Mouse (Mus musculus): ENCODE data around the gene Pgm2. TPM values are rescaled to one million over a fixed set of nuclear protein-coding genes. Genes with fewer than 3 reads are reported as not detected.

Pgm2 gene
- 18.1 and 20.2 TPM in 2 replicates for polyA plus RNA-seq (2014; fragmentation: Nextera tagmentation; extraction: Ambion mirVana)

DNA sequence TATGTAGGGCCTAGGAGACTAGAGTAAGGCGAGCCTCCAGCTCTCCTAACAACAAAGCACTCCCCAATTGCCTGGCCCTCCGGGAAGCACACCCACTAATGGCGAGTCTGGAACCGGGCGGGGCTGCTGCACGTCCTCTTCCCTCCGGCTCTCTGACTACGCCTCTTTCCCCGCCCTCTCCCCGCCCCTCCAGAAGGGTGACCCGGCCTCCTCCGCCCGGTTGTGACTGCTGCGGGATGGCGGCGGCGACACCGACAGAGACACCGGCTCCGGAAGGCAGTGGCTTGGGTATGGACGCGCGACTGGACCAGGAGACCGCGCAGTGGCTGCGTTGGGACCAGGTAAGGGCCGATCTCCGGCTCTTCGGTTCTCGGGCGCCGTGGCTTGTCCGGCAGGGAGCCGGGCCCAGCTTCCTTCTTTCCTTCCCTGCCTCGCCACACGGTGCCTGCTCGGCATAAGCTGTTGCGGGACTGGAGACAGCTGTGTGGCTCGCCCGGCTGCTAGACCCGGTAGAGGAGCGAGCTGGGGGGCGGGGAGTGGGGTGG, at the start of gene Pgm2:
TSS of gene Pgm2 (plus strand) at position 203 of the 545 bp plus-strand sequence.
- Histone ChIP-seq H3K4me3 (ENCODE audit: low read depth, low read length) (peak within 1 kb of the TSS; percentile 85), H3K4me2 (peak within 1 kb of the TSS; percentile 84), H3K36me3 (ENCODE audit: control insufficient read depth, insufficient read depth, low read length) (no peaks in the 10 kb centered on the region), H3K27ac (ENCODE audit: low read depth, low read length) (peak within 1 kb of the TSS; percentile 70), H3K9me3 (replicated peaks; ENCODE audit: control insufficient read depth, low read length) (no peaks in the 10 kb centered on the region), H3K4me1 (ENCODE audit: control insufficient read depth, insufficient read depth, low read length) (peaks cover 12% of the 10 kb centered on the region; the same call in 1 of the 2 replicates), H3K9ac (ENCODE audit: low read depth, low read length) (peak within 1 kb of the TSS; percentile 88), H3K27me3 (ENCODE audit: control insufficient read depth, insufficient read depth, low read length) (no peaks in the 10 kb centered on the region)
- ATAC-seq (replicated peaks; ENCODE audit: insufficient number of reproducible peaks, low FRiP score, low TSS enrichment): peak; percentile 91
- WGBS (ENCODE audit: insufficient replicate concordance): under 1% methylated on average over 42 of the region's 43 CpGs

- H3K9ac ChIP-seq (ENCODE audit: low read depth, low read length): no peak overlapping the region
- H3K27me3 ChIP-seq (ENCODE audit: control insufficient read depth, insufficient read depth, low read length): peaks cover 9% of the 10 kb centered on the region
- no peak overlapping the region for H3K27ac ChIP-seq (ENCODE audit: low read depth, low read length)
- H3K36me3 ChIP-seq (ENCODE audit: control insufficient read depth, insufficient read depth, low read length): no peaks in the 10 kb centered on the region
- no peak for ATAC-seq (replicated peaks; ENCODE audit: insufficient number of reproducible peaks, low FRiP score, low TSS enrichment)
- WGBS (ENCODE audit: insufficient replicate concordance): 61% methylated on average over 5 of the region's 5 CpGs
- no peaks in the 10 kb centered on the region for H3K4me1 ChIP-seq (ENCODE audit: control insufficient read depth, insufficient read depth, low read length)
- no peaks in the 10 kb centered on the region for H3K9me3 ChIP-seq (replicated peaks; ENCODE audit: control insufficient read depth, low read length)
- H3K4me2 ChIP-seq: no peak overlapping the region
- no peak overlapping the region for H3K4me3 ChIP-seq (ENCODE audit: low read depth, low read length)
Observed at GRCm38 (mm10) chr5:64043694-64044453, 48.9 kb upstream of the Pgm2 start.

- no peaks in the 10 kb centered on the region for H3K36me3 ChIP-seq (ENCODE audit: control insufficient read depth, insufficient read depth, low read length)
- H3K27ac ChIP-seq (ENCODE audit: low read depth, low read length): no peak overlapping the region
- ATAC-seq (replicated peaks; ENCODE audit: insufficient number of reproducible peaks, low FRiP score, low TSS enrichment): no peak
- H3K9me3 ChIP-seq (replicated peaks; ENCODE audit: control insufficient read depth, low read length): no peaks in the 10 kb centered on the region
- WGBS (ENCODE audit: insufficient replicate concordance): 87% methylated on average over 18 of the region's 18 CpGs
- no peaks in the 10 kb centered on the region for H3K4me1 ChIP-seq (ENCODE audit: control insufficient read depth, insufficient read depth, low read length)
- no peak overlapping the region for H3K4me2 ChIP-seq
- H3K9ac ChIP-seq (ENCODE audit: low read depth, low read length): no peak overlapping the region
- H3K27me3 ChIP-seq (ENCODE audit: control insufficient read depth, insufficient read depth, low read length): peaks cover 9% of the 10 kb centered on the region
- H3K4me3 ChIP-seq (ENCODE audit: low read depth, low read length): no peak overlapping the region
Observed at GRCm38 (mm10) chr5:64044790-64045189, 48.0 kb upstream of the Pgm2 start.

GRCm38 (mm10) chr5:64045502-64045901, 47.2 kb upstream of the Pgm2 start:
- Histone ChIP-seq H3K4me3 (ENCODE audit: low read depth, low read length) (no peak overlapping the region), H3K9ac (ENCODE audit: low read depth, low read length) (no peak overlapping the region), H3K9me3 (replicated peaks; ENCODE audit: control insufficient read depth, low read length) (no peaks in the 10 kb centered on the region), H3K36me3 (ENCODE audit: control insufficient read depth, insufficient read depth, low read length) (no peaks in the 10 kb centered on the region), H3K4me1 (ENCODE audit: control insufficient read depth, insufficient read depth, low read length) (no peaks in the 10 kb centered on the region), H3K4me2 (peak overlapping the region; percentile 12; the same call in 1 of the 2 replicates), H3K27ac (ENCODE audit: low read depth, low read length) (no peak overlapping the region), H3K27me3 (ENCODE audit: control insufficient read depth, insufficient read depth, low read length) (peaks cover 9% of the 10 kb centered on the region)
- ATAC-seq (replicated peaks; ENCODE audit: insufficient number of reproducible peaks, low FRiP score, low TSS enrichment): peak; percentile 78
- 41% methylated on average over 8 of the region's 8 CpGs for WGBS (ENCODE audit: insufficient replicate concordance)

- Histone ChIP-seq H3K27ac (ENCODE audit: low read depth, low read length) (no peak overlapping the region), H3K4me2 (no peak overlapping the region), H3K4me3 (ENCODE audit: low read depth, low read length) (no peak overlapping the region), H3K9me3 (replicated peaks; ENCODE audit: control insufficient read depth, low read length) (no peaks in the 10 kb centered on the region), H3K27me3 (ENCODE audit: control insufficient read depth, insufficient read depth, low read length) (peaks cover 9% of the 10 kb centered on the region), H3K4me1 (ENCODE audit: control insufficient read depth, insufficient read depth, low read length) (no peaks in the 10 kb centered on the region), H3K36me3 (ENCODE audit: control insufficient read depth, insufficient read depth, low read length) (no peaks in the 10 kb centered on the region), H3K9ac (ENCODE audit: low read depth, low read length) (no peak overlapping the region)
- WGBS (ENCODE audit: insufficient replicate concordance): 65% methylated on average over 11 of the region's 11 CpGs
- ATAC-seq (replicated peaks; ENCODE audit: insufficient number of reproducible peaks, low FRiP score, low TSS enrichment): no peak
Observed at GRCm38 (mm10) chr5:64046995-64047394, 45.8 kb upstream of the Pgm2 start.

DNA sequence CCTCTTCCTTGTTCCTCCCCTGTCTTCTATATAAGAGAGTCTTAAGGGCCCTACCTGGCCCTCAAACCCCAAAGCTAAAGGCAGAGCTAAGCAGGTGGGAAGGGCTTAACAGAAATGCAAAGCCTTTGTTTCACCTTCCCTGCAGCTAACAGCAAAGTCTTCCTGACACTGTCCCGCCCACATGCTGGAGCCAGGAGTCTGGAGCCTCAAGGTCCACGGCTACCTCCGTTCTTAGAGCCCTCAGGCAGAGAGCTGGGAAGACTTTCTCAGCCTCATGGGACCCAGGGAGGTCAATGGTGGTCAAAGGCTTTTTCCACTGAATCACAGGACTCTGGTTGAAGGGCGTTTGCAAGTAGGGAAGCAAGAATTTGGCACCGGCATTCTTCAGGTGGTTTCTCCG, 44.8 kb upstream of the Pgm2 start:
- Histone ChIP-seq H3K27me3 (ENCODE audit: control insufficient read depth, insufficient read depth, low read length) (peaks cover 9% of the 10 kb centered on the region), H3K4me1 (ENCODE audit: control insufficient read depth, insufficient read depth, low read length) (no peaks in the 10 kb centered on the region), H3K4me3 (ENCODE audit: low read depth, low read length) (no peak overlapping the region), H3K27ac (ENCODE audit: low read depth, low read length) (no peak overlapping the region), H3K9ac (ENCODE audit: low read depth, low read length) (no peak overlapping the region), H3K9me3 (replicated peaks; ENCODE audit: control insufficient read depth, low read length) (no peaks in the 10 kb centered on the region; the same call in 1 of the 2 replicates), H3K36me3 (ENCODE audit: control insufficient read depth, insufficient read depth, low read length) (no peaks in the 10 kb centered on the region), H3K4me2 (no peak overlapping the region)
- ATAC-seq (replicated peaks; ENCODE audit: insufficient number of reproducible peaks, low FRiP score, low TSS enrichment): no peak
- WGBS (ENCODE audit: insufficient replicate concordance): 46% methylated on average over 6 of the region's 6 CpGs

DNA sequence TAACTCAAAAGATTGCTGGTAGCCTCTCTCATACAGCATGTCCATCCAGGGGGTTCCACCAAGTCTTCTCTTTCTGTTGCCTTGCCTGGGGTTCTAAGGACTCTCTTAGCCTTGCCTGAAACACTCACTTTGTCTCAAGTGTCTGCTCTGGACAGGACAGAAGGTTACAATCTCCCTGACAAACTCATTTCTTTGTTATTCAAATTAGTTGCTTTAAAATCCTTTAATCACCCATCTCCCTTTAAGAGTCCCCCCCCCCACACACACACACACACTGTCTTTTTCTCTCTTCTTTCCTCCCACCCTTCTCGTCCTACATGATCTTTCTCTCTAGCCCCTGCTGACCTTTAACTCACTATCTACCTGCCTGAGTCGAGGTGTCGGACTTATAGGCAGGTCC, 44.1 kb upstream of the Pgm2 start:
- Histone ChIP-seq H3K36me3 (ENCODE audit: control insufficient read depth, insufficient read depth, low read length) (no peaks in the 10 kb centered on the region), H3K4me3 (ENCODE audit: low read depth, low read length) (no peak overlapping the region), H3K9ac (ENCODE audit: low read depth, low read length) (no peak overlapping the region), H3K27ac (ENCODE audit: low read depth, low read length) (no peak overlapping the region), H3K27me3 (ENCODE audit: control insufficient read depth, insufficient read depth, low read length) (peaks cover 9% of the 10 kb centered on the region), H3K9me3 (replicated peaks; ENCODE audit: control insufficient read depth, low read length) (no peaks in the 10 kb centered on the region; the same call in 1 of the 2 replicates), H3K4me1 (ENCODE audit: control insufficient read depth, insufficient read depth, low read length) (no peaks in the 10 kb centered on the region), H3K4me2 (no peak overlapping the region)
- 65% methylated on average over 3 of the region's 3 CpGs for WGBS (ENCODE audit: insufficient replicate concordance)
- ATAC-seq (replicated peaks; ENCODE audit: insufficient number of reproducible peaks, low FRiP score, low TSS enrichment): no peak

- WGBS (ENCODE audit: insufficient replicate concordance): 74% methylated on average over 5 of the region's 5 CpGs
- Histone ChIP-seq H3K9ac (ENCODE audit: low read depth, low read length) (no peak overlapping the region), H3K4me1 (ENCODE audit: control insufficient read depth, insufficient read depth, low read length) (no peaks in the 10 kb centered on the region), H3K4me3 (ENCODE audit: low read depth, low read length) (no peak overlapping the region), H3K36me3 (ENCODE audit: control insufficient read depth, insufficient read depth, low read length) (no peaks in the 10 kb centered on the region), H3K4me2 (no peak overlapping the region), H3K9me3 (replicated peaks; ENCODE audit: control insufficient read depth, low read length) (no peaks in the 10 kb centered on the region; the same call in 1 of the 2 replicates), H3K27ac (ENCODE audit: low read depth, low read length) (no peak overlapping the region), H3K27me3 (ENCODE audit: control insufficient read depth, insufficient read depth, low read length) (peaks cover 9% of the 10 kb centered on the region)
- no peak for ATAC-seq (replicated peaks; ENCODE audit: insufficient number of reproducible peaks, low FRiP score, low TSS enrichment)
Observed at GRCm38 (mm10) chr5:64049256-64049655, 43.5 kb upstream of the Pgm2 start.
